Mouse (Mus musculus) ES-Bruce4 (cell line): ENCODE data around the gene Tex48. TPM values are rescaled to one million over a fixed set of nuclear protein-coding genes. Genes with fewer than 3 reads are reported as not detected.

ENCODE experiments used
- H3K27ac ChIP-seq: 2 replicates; pipeline ENCODE4 v1.5.1; 2012; ENCODE audit warnings: low read length, inconsistent platforms; ENCODE audit not compliant: insufficient read depth
- H3K27me3 ChIP-seq: 2 replicates; pipeline ENCODE4 v1.6.1; 2012; ENCODE audit warnings: mild to moderate bottlenecking, low read length, inconsistent platforms; ENCODE audit not compliant: control insufficient read depth, poor library complexity, insufficient read depth, severe bottlenecking
- H3K36me3 ChIP-seq: 2 replicates; pipeline ENCODE4 v1.6.1; 2012; ENCODE audit warnings: inconsistent platforms, mild to moderate bottlenecking, low read length, moderate library complexity; ENCODE audit not compliant: control insufficient read depth, poor library complexity, insufficient read depth, severe bottlenecking
- H3K4me1 ChIP-seq: one replicate; pipeline ENCODE4 v1.8.1; 2011; ENCODE audit warnings: low read length; ENCODE audit not compliant: control insufficient read depth, insufficient read depth
- H3K4me3 ChIP-seq: 2 replicates; pipeline ENCODE4 v1.5.1; 2011; ENCODE audit warnings: low read depth, mild to moderate bottlenecking, low read length
- H3K9ac ChIP-seq: 2 replicates; pipeline ENCODE4 v1.6.1; 2012; ENCODE audit warnings: low read depth, mild to moderate bottlenecking, inconsistent platforms; ENCODE audit not compliant: poor library complexity, severe bottlenecking
- H3K9me3 ChIP-seq: replicated peaks from 2 replicates; pipeline ENCODE4 v1.6.1; 2012; ENCODE audit warnings: mild to moderate bottlenecking, low read length, inconsistent platforms; ENCODE audit not compliant: control insufficient read depth, poor library complexity, insufficient read depth, severe bottlenecking
- CTCF ChIP-seq: IDR thresholded peaks from one replicate; pipeline ENCODE4 v1.8.1; 2011; ENCODE audit warnings: low read depth, low read length
- EP300 ChIP-seq: IDR thresholded peaks from 2 replicates; pipeline ENCODE4 v1.6.1; 2011; ENCODE audit warnings: low read depth, low read length; ENCODE audit not compliant: insufficient read depth
- POLR2A ChIP-seq: IDR thresholded peaks from one replicate; pipeline ENCODE4 v1.8.1; 2011; ENCODE audit warnings: low read length; ENCODE audit not compliant: insufficient read depth
- polyA plus RNA-seq: library from polyadenylated mRNA; stranded (reverse); fragments of >200 nt; gene quantifications from 2 replicates; pipeline ENCODE4 v1.2.4, GENCODE M21; 2011; ENCODE audit warnings: low read depth; ENCODE audit not compliant: missing spikeins, insufficient read depth, insufficient read length

Tex48 gene
- polyA plus RNA-seq, 1 experiment = not detected

- Histone ChIP-seq H3K27ac (no peak overlapping the region), H3K9me3 (no peaks in the 10 kb centered on the region), H3K4me3 (no peak overlapping the region), H3K9ac (no peak overlapping the region), H3K36me3 (no peaks in the 10 kb centered on the region), H3K27me3 (peaks cover 1% of the 10 kb centered on the region; the same call in 1 of the 2 replicates), H3K4me1 (no peaks in the 10 kb centered on the region)
- TF ChIP-seq EP300 (no peak), CTCF (no peak), POLR2A (no peak)
These were observed 16.7 kb downstream of the Tex48 start for GRCm38 (mm10) chr4:63605545-63605944.

GRCm38 (mm10) chr4:63604945-63605344 is 17.3 kb downstream of the Tex48 start, which contains the start of gene Gm11213:
Gm11213 (minus strand) TSS chr4:63605261.
- H3K4me3 ChIP-seq = no peak within 1 kb of the TSS
- H3K9me3 ChIP-seq = no peaks in the 10 kb centered on the region
- no peak within 1 kb of the TSS for H3K27ac ChIP-seq
- H3K27me3 ChIP-seq = peaks cover 1% of the 10 kb centered on the region; the same call in 1 of the 2 replicates
- no peak for TF ChIP-seq EP300
- TF ChIP-seq POLR2A = no peak
- TF ChIP-seq CTCF = no peak
- no peaks in the 10 kb centered on the region for H3K36me3 ChIP-seq
- no peaks in the 10 kb centered on the region for H3K4me1 ChIP-seq
- no peak within 1 kb of the TSS for H3K9ac ChIP-seq

GRCm38 (mm10) chr4:63601263-63601662 is 21.0 kb downstream of the Tex48 start:
- no peaks in the 10 kb centered on the region for H3K4me1 ChIP-seq
- no peak overlapping the region for H3K4me3 ChIP-seq
- no peak overlapping the region for H3K9ac ChIP-seq
- no peaks in the 10 kb centered on the region for H3K36me3 ChIP-seq
- no peaks in the 10 kb centered on the region for H3K9me3 ChIP-seq
- H3K27ac ChIP-seq = no peak overlapping the region
- TF ChIP-seq CTCF = no peak
- TF ChIP-seq EP300 = no peak
- TF ChIP-seq POLR2A = no peak
- H3K27me3 ChIP-seq = peaks cover 1% of the 10 kb centered on the region; the same call in 1 of the 2 replicates

- Histone ChIP-seq H3K27me3 (peaks cover 1% of the 10 kb centered on the region; the same call in 1 of the 2 replicates), H3K4me1 (no peaks in the 10 kb centered on the region), H3K4me3 (no peak overlapping the region), H3K27ac (no peak overlapping the region), H3K36me3 (no peaks in the 10 kb centered on the region), H3K9me3 (no peaks in the 10 kb centered on the region), H3K9ac (no peak overlapping the region)
- TF ChIP-seq POLR2A (no peak), CTCF (no peak), EP300 (no peak)
These were observed 21.4 kb downstream of the Tex48 start for GRCm38 (mm10) chr4:63600786-63601185.

GRCm38 (mm10) chr4:63596010-63596409 is 26.2 kb downstream of the Tex48 start:
- Histone ChIP-seq H3K4me1 (no peaks in the 10 kb centered on the region), H3K27ac (no peak overlapping the region), H3K9me3 (no peaks in the 10 kb centered on the region), H3K4me3 (no peak overlapping the region), H3K27me3 (no peaks in the 10 kb centered on the region), H3K36me3 (no peaks in the 10 kb centered on the region), H3K9ac (no peak overlapping the region)
- no peak for TF ChIP-seq EP300

GRCm38 (mm10) chr4:63595259-63595658 is 27.0 kb downstream of the Tex48 start:
- Histone ChIP-seq H3K27me3 (no peaks in the 10 kb centered on the region), H3K9ac (no peak overlapping the region), H3K27ac (no peak overlapping the region), H3K9me3 (no peaks in the 10 kb centered on the region), H3K4me1 (no peaks in the 10 kb centered on the region), H3K4me3 (no peak overlapping the region), H3K36me3 (no peaks in the 10 kb centered on the region)
- TF ChIP-seq CTCF (no peak), POLR2A (no peak), EP300 (no peak)
